Mouse (Mus musculus) forebrain, embryonic 14.5 days (tissue): ENCODE data around the gene Tlr9. TPM values are rescaled to one million over a fixed set of nuclear protein-coding genes. Genes with fewer than 3 reads are reported as not detected.

Source experiments
- ATAC-seq: fragments of 200-750 bp; cut with Nextera tagmentation; 2 replicates; pipeline ENCODE4 v1.8.0; 2017; ENCODE audit warnings: mild to moderate bottlenecking, moderate library complexity
- DNase-seq: peaks from one replicate; pipeline ENCODE4 v3.0.0-alpha.2; 2015; ENCODE audit warnings: low spot score
- H3K27ac ChIP-seq: fragments of 300-500 bp; sonication (generic); 2 replicates; pipeline ENCODE4 v1.5.1; 2014; ENCODE audit warnings: low read depth, mild to moderate bottlenecking, control low read depth, low read length, moderate library complexity
- H3K27me3 ChIP-seq: fragments of 300-500 bp; sonication (generic); replicated peaks from 2 replicates; pipeline ENCODE4 v1.6.1; 2014; ENCODE audit warnings: low read length, control low read depth, mixed read lengths; ENCODE audit not compliant: control insufficient read depth, insufficient read depth
- H3K36me3 ChIP-seq: fragments of 300-500 bp; sonication (generic); 2 replicates; pipeline ENCODE4 v1.6.1; 2014; ENCODE audit warnings: low read length, control low read depth; ENCODE audit not compliant: control insufficient read depth, insufficient read depth
- H3K4me1 ChIP-seq: fragments of 300-500 bp; sonication (generic); 2 replicates; pipeline ENCODE4 v1.6.1; 2014; ENCODE audit warnings: antibody characterized with exemption, low read length, control low read depth; ENCODE audit not compliant: control insufficient read depth, insufficient read depth
- H3K4me2 ChIP-seq: fragments of 300-500 bp; sonication (generic); 2 replicates; pipeline ENCODE4 v1.6.1; 2014; ENCODE audit warnings: mild to moderate bottlenecking, control low read depth, low read length
- H3K4me3 ChIP-seq: fragments of 300-500 bp; sonication (generic); 2 replicates; pipeline ENCODE4 v1.5.1; 2014; ENCODE audit warnings: low read depth, low read length, control low read depth
- H3K9ac ChIP-seq: fragments of 300-500 bp; sonication (generic); 2 replicates; pipeline ENCODE4 v1.6.1; 2014; ENCODE audit warnings: mild to moderate bottlenecking, low read length, control low read depth, moderate library complexity
- H3K9me3 ChIP-seq: fragments of 300-500 bp; sonication (generic); replicated peaks from 2 replicates; pipeline ENCODE4 v1.6.1; 2016; ENCODE audit warnings: low read length, control low read depth, mixed read lengths; ENCODE audit not compliant: control insufficient read depth
- WGBS: fragments of 180-500 bp; shearing (Covaris S2); extraction: QIAGEN DNeasy Blood & Tissue Kit; methylation state at CpG from one replicate; pipeline ENCODE4 v1.1.7; 2014; 5-methylcytosine and 5-hydroxymethylcytosine counted together
- microRNA counts: library from miRNA; unstranded; fragments of <30 nt; microRNA quantifications from one replicate; lab custom pipeline; 2016
- microRNA-seq: library from miRNA; unstranded; fragments of <30 nt; microRNA quantifications from one replicate; pipeline ENCODE4, GENCODE M21; 2016
- polyA plus RNA-seq: library from polyadenylated mRNA; unstranded; fragments of >200 nt; fragmentation: Nextera tagmentation; extraction: Ambion mirVana; gene quantifications from 2 replicates; pipeline ENCODE4 v1.2.1, GENCODE M21; 2014

Gene Tlr9
- polyA plus RNA-seq, 1 experiment from 2014 or later, result not detected

DNA sequence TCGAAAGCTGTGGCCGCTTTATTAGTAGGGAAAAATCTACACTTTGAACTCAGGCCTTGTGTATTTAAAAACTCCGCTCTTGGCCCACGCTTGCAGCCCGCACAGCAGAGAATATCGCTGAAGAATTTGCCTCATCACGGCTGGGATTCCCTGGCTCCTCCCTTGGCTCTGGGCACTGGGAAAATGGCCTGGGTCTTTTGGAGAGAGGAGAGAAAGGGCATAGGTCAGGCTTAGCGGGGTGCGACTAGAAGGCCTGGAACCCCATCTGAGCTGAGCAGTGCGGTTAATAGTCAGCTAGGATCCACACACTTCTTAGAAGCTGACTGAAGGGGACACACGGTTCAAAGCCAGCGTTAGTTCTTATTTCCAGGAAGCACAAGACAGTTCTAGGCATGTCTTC is 50.9 kb downstream of the Tlr9 start:
- WGBS, result 88% methylated on average over 12 of the region's 12 CpGs

DNA sequence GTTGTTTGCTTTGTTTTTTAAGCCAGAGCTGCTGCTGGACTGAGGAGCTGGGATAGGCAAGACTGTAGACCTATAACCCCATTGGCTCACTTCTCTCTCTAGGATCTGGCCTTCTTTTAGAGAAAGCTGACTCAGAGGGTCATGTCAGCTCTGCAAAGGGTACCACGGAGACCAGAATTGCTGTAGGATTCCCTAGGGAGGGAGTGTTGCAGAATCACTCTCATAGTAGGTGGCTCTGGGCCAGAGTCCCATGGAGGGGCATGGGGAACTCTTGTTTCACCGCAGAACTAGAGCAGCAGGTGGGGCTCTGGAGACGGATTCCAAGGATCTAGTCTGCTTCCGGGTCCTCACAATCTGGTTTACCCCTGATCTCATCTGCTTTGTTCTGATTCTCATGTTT is 51.4 kb downstream of the Tlr9 start:
- Histone ChIP-seq H3K4me2 (no peak overlapping the region), H3K9me3 (no peaks in the 10 kb centered on the region), H3K9ac (no peak overlapping the region), H3K27ac (no peak overlapping the region), H3K27me3 (no peaks in the 10 kb centered on the region), H3K36me3 (no peaks in the 10 kb centered on the region), H3K4me1 (0 out of 2 replicates have a peak, but pooled peaks cover 3% of the 10 kb centered on the region), H3K4me3 (no peak overlapping the region)
- ATAC-seq (no peak), DNase-seq (no peak)
- 75% methylated on average over 4 of the region's 4 CpGs for WGBS

More for the DNA sequence above, 50.9 kb downstream of the Tlr9 start:
- Histone ChIP-seq H3K9ac (no peak overlapping the region), H3K4me2 (no peak overlapping the region), H3K27ac (no peak overlapping the region), H3K27me3 (no peaks in the 10 kb centered on the region), H3K36me3 (no peaks in the 10 kb centered on the region), H3K4me1 (0 out of 2 replicates have a peak, but pooled peaks cover 3% of the 10 kb centered on the region), H3K4me3 (no peak overlapping the region), H3K9me3 (no peaks in the 10 kb centered on the region)
- DNase-seq, result no peak
- ATAC-seq, result no peak

DNA sequence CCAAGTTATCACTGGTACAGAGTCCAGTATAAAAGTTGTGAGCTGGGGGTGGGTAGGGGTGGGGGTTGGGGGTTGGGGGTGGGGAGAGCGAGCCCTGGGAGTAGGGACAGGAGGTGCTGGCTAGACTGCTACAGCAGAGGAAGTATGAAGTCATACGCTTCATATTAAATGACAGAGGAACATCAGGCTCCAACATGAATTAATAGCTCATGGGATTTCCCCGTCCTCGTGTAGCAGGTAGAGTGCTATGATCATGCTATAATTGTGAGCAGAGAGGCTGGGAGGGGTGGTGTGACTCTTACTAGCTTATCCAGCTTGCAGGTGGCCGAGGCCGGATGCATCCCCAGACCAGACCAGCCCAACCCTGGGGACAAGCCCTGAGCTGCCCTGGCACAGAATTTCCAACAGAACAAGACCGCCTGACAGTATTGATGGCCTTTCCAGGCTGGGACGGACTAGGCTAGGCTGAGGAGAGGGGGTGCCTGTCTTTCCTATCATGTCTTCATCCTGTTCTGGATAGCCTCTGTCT is 52.3 kb downstream of the Tlr9 start:
- ATAC-seq (no peak), DNase-seq (no peak)
- H3K4me3 ChIP-seq, result no peak overlapping the region
- no peak overlapping the region for H3K4me2 ChIP-seq
- no peaks in the 10 kb centered on the region for H3K27me3 ChIP-seq
- H3K9ac ChIP-seq, result no peak overlapping the region
- H3K27ac ChIP-seq, result no peak overlapping the region
- H3K9me3 ChIP-seq, result no peaks in the 10 kb centered on the region
- no peaks in the 10 kb centered on the region for H3K36me3 ChIP-seq
- WGBS, result 88% methylated on average over 7 of the region's 8 CpGs
- H3K4me1 ChIP-seq, result 0 out of 2 replicates have a peak, but pooled peaks cover 3% of the 10 kb centered on the region

DNA sequence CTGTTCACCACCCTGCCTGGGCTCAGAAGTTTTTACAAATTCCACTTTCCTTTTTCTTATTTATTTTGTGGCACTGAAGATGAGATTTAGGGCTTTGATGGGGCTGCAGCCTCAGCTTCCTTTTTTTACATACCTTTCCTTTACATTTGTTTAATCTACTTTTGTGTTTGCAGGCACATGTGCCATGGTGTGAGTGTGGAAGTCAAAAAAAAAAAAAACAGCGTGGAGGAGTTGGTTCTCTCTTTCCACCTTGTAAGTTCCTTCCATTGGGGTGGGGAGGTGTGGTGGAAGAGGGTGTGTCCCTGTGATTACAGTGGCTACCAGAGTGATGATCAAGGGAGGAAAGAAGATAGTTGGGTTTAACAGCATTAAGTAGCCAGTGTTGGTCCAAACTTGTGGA is 53.4 kb downstream of the Tlr9 start:
- Histone ChIP-seq H3K36me3 (no peaks in the 10 kb centered on the region), H3K4me1 (0 out of 2 replicates have a peak, but pooled peaks cover 3% of the 10 kb centered on the region), H3K4me2 (no peak overlapping the region), H3K9ac (no peak overlapping the region), H3K4me3 (no peak overlapping the region), H3K27me3 (no peaks in the 10 kb centered on the region), H3K27ac (no peak overlapping the region), H3K9me3 (no peaks in the 10 kb centered on the region)
- no peak for ATAC-seq
- WGBS, result 80% methylated on average over 1 of the region's 1 CpGs
- no peak for DNase-seq

MicroRNA genes within 50 kb of the gene (microRNA counts, 519-probe panel; counts per million panel counts)
- 6,536 counts per million, percentile 95 among the panel's probes with 10 or more counts for microRNA mmu-let-7g (lab: Ali Mortazavi, UCI)

Small RNA genes lying within 50 kb of the gene (microRNA-seq; reads per million reads assigned to microRNA genes)
- gene Mirlet7g, result 65,986 reads per million, percentile 100 among the genes with 10 or more reads in this experiment

Other genes with a start within 250 kb of the Tlr9 start
- gene Col6a4, start 125.8 kb upstream of the Tlr9 start, polyA plus RNA-seq, result 0.22 and 0.66 TPM in 2 replicates
- 2.3 TPM in 2 replicates for gene Glyctk, start 64.5 kb upstream of the Tlr9 start, polyA plus RNA-seq
- 54.7 and 56.4 TPM in 2 replicates for gene Wdr82, start 51.7 kb upstream of the Tlr9 start, polyA plus RNA-seq
- 10.3 and 10.7 TPM in 2 replicates for gene Ppm1m, start 22.9 kb upstream of the Tlr9 start, polyA plus RNA-seq
- gene Twf2, start 19.5 kb upstream of the Tlr9 start, polyA plus RNA-seq, result 57.5 and 64.7 TPM in 2 replicates
- gene Alas1, start 26.1 kb downstream of the Tlr9 start, polyA plus RNA-seq, result 91.5 and 110 TPM in 2 replicates
- 11.8 and 12.1 TPM in 2 replicates for gene Poc1a, start 58.5 kb downstream of the Tlr9 start, polyA plus RNA-seq
- gene Dusp7, start 146.0 kb downstream of the Tlr9 start, polyA plus RNA-seq, result 10.2 and 11.3 TPM in 2 replicates
- gene Rpl29, start 206.9 kb downstream of the Tlr9 start, polyA plus RNA-seq, result 718 and 924 TPM in 2 replicates
- gene Acy1, start 215.7 kb downstream of the Tlr9 start, polyA plus RNA-seq, result 29.4 and 36.8 TPM in 2 replicates
- 5.5 and 5.9 TPM in 2 replicates for gene Abhd14b, start 224.9 kb downstream of the Tlr9 start, polyA plus RNA-seq
- gene Abhd14a, start 225.1 kb downstream of the Tlr9 start, polyA plus RNA-seq, result 51.9 and 60.2 TPM in 2 replicates
- gene Pcbp4, start 230.7 kb downstream of the Tlr9 start, polyA plus RNA-seq, result 199 and 226 TPM in 2 replicates
- 0.56 and 0.89 TPM in 2 replicates for gene Gpr62, start 243.3 kb downstream of the Tlr9 start, polyA plus RNA-seq